Mouse (Mus musculus): ENCODE data around the gene Gm49358. TPM values are rescaled to one million over a fixed set of nuclear protein-coding genes. Genes with fewer than 3 reads are reported as not detected.

Gene Gm49358
- polyA plus RNA-seq, 1 experiment = not detected

- WGBS = 81% methylated on average over 5 of the region's 5 CpGs
These were observed 19.8 kb downstream of the Gm49358 start for GRCm38 (mm10) chr10:86783561-86783960.

GRCm38 (mm10) chr10:86784126-86784675 is 20.4 kb downstream of the Gm49358 start:
- Histone ChIP-seq H3K27me3 (replicated peaks; ENCODE audit: control insufficient read depth, insufficient read depth, low read length) (no peaks in the 10 kb centered on the region), H3K4me3 (ENCODE audit: insufficient read depth, low read depth, low read length) (no peak overlapping the region), H3K27ac (ENCODE audit: insufficient read depth, low read depth, low read length) (no peak overlapping the region), H3K4me1 (ENCODE audit: control insufficient read depth, insufficient read depth, low read length) (peaks cover 9% of the 10 kb centered on the region), H3K36me3 (ENCODE audit: control insufficient read depth, insufficient read depth, low read length) (no peaks in the 10 kb centered on the region)
- no peak for TF ChIP-seq CTCF (conservative IDR thresholded peaks at IDR 0.05; ENCODE audit: insufficient read depth, insufficient read length, low read depth, low read length)
- no peak for TF ChIP-seq POLR2A (IDR thresholded peaks at IDR 0.05; ENCODE audit: low read depth, low read length)
- WGBS = 91% methylated on average over 5 of the region's 5 CpGs
- no peak for DNase-seq

More at GRCm38 (mm10) chr10:86783561-86783960, 19.8 kb downstream of the Gm49358 start:
- Histone ChIP-seq H3K4me3 (ENCODE audit: insufficient read depth, low read depth, low read length) (no peak overlapping the region), H3K27me3 (replicated peaks; ENCODE audit: control insufficient read depth, insufficient read depth, low read length) (no peaks in the 10 kb centered on the region), H3K27ac (ENCODE audit: insufficient read depth, low read depth, low read length) (no peak overlapping the region), H3K4me1 (ENCODE audit: control insufficient read depth, insufficient read depth, low read length) (peaks cover 9% of the 10 kb centered on the region), H3K36me3 (ENCODE audit: control insufficient read depth, insufficient read depth, low read length) (no peaks in the 10 kb centered on the region)
- TF ChIP-seq CTCF (conservative IDR thresholded peaks at IDR 0.05; ENCODE audit: insufficient read depth, insufficient read length, low read depth, low read length) = no peak
- no peak for TF ChIP-seq POLR2A (IDR thresholded peaks at IDR 0.05; ENCODE audit: low read depth, low read length)
- DNase-seq = no peak

GRCm38 (mm10) chr10:86785396-86785795 is 21.6 kb downstream of the Gm49358 start:
- no peaks in the 10 kb centered on the region for H3K4me1 ChIP-seq (ENCODE audit: control insufficient read depth, insufficient read depth, low read length)
- no peak overlapping the region for H3K27ac ChIP-seq (ENCODE audit: insufficient read depth, low read depth, low read length)
- H3K4me3 ChIP-seq (ENCODE audit: insufficient read depth, low read depth, low read length) = no peak overlapping the region
- peak; percentile 56 for DNase-seq
- WGBS = 41% methylated on average over 2 of the region's 2 CpGs
- TF ChIP-seq POLR2A (IDR thresholded peaks at IDR 0.05; ENCODE audit: low read depth, low read length) = no peak
- no peak for TF ChIP-seq CTCF (conservative IDR thresholded peaks at IDR 0.05; ENCODE audit: insufficient read depth, insufficient read length, low read depth, low read length)
- H3K27me3 ChIP-seq (replicated peaks; ENCODE audit: control insufficient read depth, insufficient read depth, low read length) = no peaks in the 10 kb centered on the region
- H3K36me3 ChIP-seq (ENCODE audit: control insufficient read depth, insufficient read depth, low read length) = no peaks in the 10 kb centered on the region

- Histone ChIP-seq H3K4me3 (ENCODE audit: insufficient read depth, low read depth, low read length) (no peak overlapping the region), H3K4me1 (ENCODE audit: control insufficient read depth, insufficient read depth, low read length) (no peaks in the 10 kb centered on the region), H3K36me3 (ENCODE audit: control insufficient read depth, insufficient read depth, low read length) (no peaks in the 10 kb centered on the region), H3K27ac (ENCODE audit: insufficient read depth, low read depth, low read length) (no peak overlapping the region), H3K27me3 (replicated peaks; ENCODE audit: control insufficient read depth, insufficient read depth, low read length) (no peaks in the 10 kb centered on the region)
- WGBS = 95% methylated on average over 5 of the region's 5 CpGs
- TF ChIP-seq POLR2A (IDR thresholded peaks at IDR 0.05; ENCODE audit: low read depth, low read length) = no peak
- no peak for TF ChIP-seq CTCF (conservative IDR thresholded peaks at IDR 0.05; ENCODE audit: insufficient read depth, insufficient read length, low read depth, low read length)
- DNase-seq = no peak
These were observed 22.3 kb downstream of the Gm49358 start for GRCm38 (mm10) chr10:86786083-86786482.

- DNase-seq = no peak
- 67% methylated on average over 5 of the region's 5 CpGs for WGBS
These were observed 24.4 kb downstream of the Gm49358 start for GRCm38 (mm10) chr10:86788193-86788592.

GRCm38 (mm10) chr10:86789146-86789672 is 25.4 kb downstream of the Gm49358 start:
- no peaks in the 10 kb centered on the region; the same call in 1 of the 2 replicates for H3K36me3 ChIP-seq (ENCODE audit: control insufficient read depth, insufficient read depth, low read length)
- H3K27me3 ChIP-seq (replicated peaks; ENCODE audit: control insufficient read depth, insufficient read depth, low read length) = no peaks in the 10 kb centered on the region
- WGBS = 75% methylated on average over 7 of the region's 7 CpGs
- TF ChIP-seq POLR2A (IDR thresholded peaks at IDR 0.05; ENCODE audit: low read depth, low read length) = no peak
- TF ChIP-seq CTCF (conservative IDR thresholded peaks at IDR 0.05; ENCODE audit: insufficient read depth, insufficient read length, low read depth, low read length) = no peak
- H3K4me3 ChIP-seq (ENCODE audit: insufficient read depth, low read depth, low read length) = no peak overlapping the region
- H3K4me1 ChIP-seq (ENCODE audit: control insufficient read depth, insufficient read depth, low read length) = 0 out of 2 replicates have a peak, but pooled peaks cover 4% of the 10 kb centered on the region
- H3K27ac ChIP-seq (ENCODE audit: insufficient read depth, low read depth, low read length) = no peak overlapping the region
- no peak for DNase-seq

More at GRCm38 (mm10) chr10:86788193-86788592, 24.4 kb downstream of the Gm49358 start:
- Histone ChIP-seq H3K4me1 (ENCODE audit: control insufficient read depth, insufficient read depth, low read length) (0 out of 2 replicates have a peak, but pooled peaks cover under 1% of the 10 kb centered on the region), H3K27ac (ENCODE audit: insufficient read depth, low read depth, low read length) (no peak overlapping the region), H3K36me3 (ENCODE audit: control insufficient read depth, insufficient read depth, low read length) (no peaks in the 10 kb centered on the region; the same call in 1 of the 2 replicates), H3K4me3 (ENCODE audit: insufficient read depth, low read depth, low read length) (no peak overlapping the region), H3K27me3 (replicated peaks; ENCODE audit: control insufficient read depth, insufficient read depth, low read length) (no peaks in the 10 kb centered on the region)
- TF ChIP-seq POLR2A (IDR thresholded peaks at IDR 0.05; ENCODE audit: low read depth, low read length) (no peak), CTCF (conservative IDR thresholded peaks at IDR 0.05; ENCODE audit: insufficient read depth, insufficient read length, low read depth, low read length) (no peak)

- 82% methylated on average over 7 of the region's 7 CpGs for WGBS
These were observed 27.9 kb downstream of the Gm49358 start for GRCm38 (mm10) chr10:86791507-86792184.

More at GRCm38 (mm10) chr10:86791507-86792184, 27.9 kb downstream of the Gm49358 start:
- H3K36me3 ChIP-seq (ENCODE audit: control insufficient read depth, insufficient read depth, low read length) = no peaks in the 10 kb centered on the region; the same call in 1 of the 2 replicates
- no peak overlapping the region for H3K27ac ChIP-seq (ENCODE audit: insufficient read depth, low read depth, low read length)
- DNase-seq = no peak
- TF ChIP-seq CTCF (conservative IDR thresholded peaks at IDR 0.05; ENCODE audit: insufficient read depth, insufficient read length, low read depth, low read length) (no peak), POLR2A (IDR thresholded peaks at IDR 0.05; ENCODE audit: low read depth, low read length) (no peak)
- 0 out of 2 replicates have a peak, but pooled peaks cover 4% of the 10 kb centered on the region for H3K4me1 ChIP-seq (ENCODE audit: control insufficient read depth, insufficient read depth, low read length)
- no peak overlapping the region for H3K4me3 ChIP-seq (ENCODE audit: insufficient read depth, low read depth, low read length)
- no peaks in the 10 kb centered on the region for H3K27me3 ChIP-seq (replicated peaks; ENCODE audit: control insufficient read depth, insufficient read depth, low read length)
